Mouse (Mus musculus): ENCODE measurements around the gene Adra2a.

Adra2a gene

DNA sequence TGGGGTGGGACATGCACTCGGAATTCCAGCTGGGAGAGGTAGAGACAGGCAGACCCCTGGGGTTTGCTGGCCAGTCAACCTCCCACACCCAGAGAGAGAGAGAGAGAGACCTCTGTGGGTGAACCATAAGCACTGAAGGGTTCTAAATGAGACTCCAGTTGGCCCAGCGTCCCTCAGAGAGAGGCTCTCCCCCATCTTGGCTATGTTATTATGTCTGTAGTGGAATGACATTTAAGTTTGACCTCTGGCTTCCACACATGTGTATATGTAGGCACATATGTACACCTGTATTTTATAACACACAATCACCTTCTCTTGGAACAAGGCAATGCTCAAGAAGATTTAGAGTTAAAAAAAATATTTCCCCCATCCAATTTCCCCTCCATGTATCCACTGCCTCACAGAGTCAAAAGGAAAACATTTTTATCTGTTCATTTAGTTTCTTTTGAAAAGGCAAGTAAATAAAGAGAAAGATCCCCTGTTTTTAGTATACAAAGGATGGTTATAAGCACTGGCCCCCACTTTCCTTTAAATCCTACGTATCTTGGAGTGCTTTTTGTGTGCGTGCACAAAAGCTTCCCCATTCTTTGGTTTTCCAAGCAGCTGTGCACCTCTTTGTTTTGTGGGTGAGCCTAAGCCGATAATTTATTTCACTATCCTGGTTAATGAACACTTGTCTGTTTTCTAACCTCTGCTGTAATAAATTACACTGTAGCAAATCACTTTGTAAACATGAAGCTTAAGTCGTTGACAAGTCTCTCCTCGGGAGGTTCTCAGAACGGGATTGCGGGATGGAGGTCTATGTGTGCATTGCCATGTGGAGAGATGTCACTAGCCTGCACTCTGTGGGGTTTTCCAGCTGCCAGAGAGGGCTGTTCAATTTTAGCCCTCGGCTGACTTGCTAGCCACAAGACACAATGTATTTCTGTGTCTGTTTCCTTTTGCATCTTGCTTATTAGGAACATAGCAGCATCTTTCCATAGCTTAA is 32.7 kb downstream of the Adra2a start:
- DNase-seq (ENCODE audit: extremely low read depth, low read depth), result no peak

DNA sequence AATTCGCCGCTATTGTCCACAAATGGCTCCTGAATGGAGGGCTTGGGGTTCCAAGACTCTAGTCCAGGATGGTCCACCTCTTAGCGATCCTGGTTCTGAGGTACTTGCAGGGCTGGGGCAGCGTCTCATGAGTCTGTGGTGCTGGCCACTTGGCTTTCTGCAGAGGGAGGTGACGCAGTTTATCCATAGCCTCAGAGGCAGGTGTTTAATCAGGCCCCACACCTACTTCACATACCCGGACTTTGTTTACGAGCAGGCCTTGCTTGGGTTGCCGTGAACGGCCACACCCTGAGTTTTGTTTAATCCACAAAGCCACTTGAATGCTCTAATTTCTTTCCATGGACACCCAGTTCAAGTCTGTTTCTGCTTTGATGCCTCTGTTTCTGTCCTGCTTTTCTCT is 37.4 kb downstream of the Adra2a start:
- no peak for DNase-seq (ENCODE audit: extremely low read depth, low read depth)

DNA sequence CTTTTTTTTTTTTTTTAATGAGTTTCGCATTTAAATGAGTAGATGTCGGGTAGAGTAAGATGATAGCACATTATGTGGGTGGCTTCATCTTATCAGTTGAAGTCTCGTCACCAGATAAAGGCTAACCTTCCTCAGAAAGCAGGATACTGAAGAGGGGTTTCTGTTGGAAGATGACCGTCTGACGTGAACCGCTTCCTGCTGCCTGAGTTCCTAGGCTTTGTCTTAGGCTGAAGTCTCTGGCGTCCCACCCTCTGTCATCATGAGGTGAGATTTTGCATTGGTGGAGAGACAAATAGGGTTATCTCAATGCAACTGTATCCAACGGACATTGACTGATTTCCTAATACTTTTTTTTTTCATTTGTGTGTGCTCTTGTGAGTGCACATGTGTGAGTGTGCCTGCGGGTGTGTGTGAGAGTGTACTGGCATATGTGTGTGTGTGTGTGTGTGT is 37.8 kb downstream of the Adra2a start:
- DNase-seq (ENCODE audit: extremely low read depth, low read depth), result no peak

DNA sequence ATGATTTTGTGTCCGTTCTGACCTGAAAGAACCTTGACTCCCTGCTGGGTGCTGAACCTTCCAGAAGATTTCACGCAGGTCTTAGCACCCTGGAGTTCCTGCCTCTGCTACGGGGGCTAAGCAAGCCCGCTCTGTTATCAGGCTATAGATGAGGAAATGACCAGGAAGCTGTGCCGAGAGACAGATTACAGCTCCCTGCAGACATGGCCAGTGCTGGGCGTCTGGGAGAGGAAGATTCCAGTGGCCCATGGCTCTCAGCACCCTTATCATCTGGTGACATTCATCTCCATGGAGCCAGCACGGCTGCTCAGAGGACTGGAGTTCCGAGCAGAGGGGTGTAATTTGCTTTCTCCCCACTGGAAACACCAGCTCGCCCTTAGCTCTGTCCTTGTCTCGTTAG is 43.4 kb downstream of the Adra2a start:
- DNase-seq (ENCODE audit: extremely low read depth, low read depth), result peak; percentile 98

DNA sequence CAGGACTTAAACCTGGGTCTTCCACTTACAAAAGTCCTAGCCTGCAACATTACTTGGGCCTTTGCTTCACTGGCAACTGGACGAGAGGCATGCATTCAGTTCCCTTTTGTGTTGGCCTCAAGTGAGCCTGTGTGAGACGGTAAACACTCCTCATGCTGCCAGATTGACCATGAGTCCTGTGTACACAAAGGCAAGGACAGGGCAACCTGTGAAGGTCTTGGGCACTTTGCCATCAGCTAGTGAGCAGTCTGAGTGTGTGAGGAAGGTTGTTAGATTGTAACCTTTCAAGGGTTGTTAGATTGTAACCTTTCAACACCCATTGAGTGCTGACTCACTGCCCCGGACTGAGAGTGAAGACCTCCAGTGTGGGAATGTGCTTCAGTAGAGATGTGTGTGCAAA is 49.6 kb downstream of the Adra2a start:
- DNase-seq (ENCODE audit: extremely low read depth, low read depth), result no peak

DNA sequence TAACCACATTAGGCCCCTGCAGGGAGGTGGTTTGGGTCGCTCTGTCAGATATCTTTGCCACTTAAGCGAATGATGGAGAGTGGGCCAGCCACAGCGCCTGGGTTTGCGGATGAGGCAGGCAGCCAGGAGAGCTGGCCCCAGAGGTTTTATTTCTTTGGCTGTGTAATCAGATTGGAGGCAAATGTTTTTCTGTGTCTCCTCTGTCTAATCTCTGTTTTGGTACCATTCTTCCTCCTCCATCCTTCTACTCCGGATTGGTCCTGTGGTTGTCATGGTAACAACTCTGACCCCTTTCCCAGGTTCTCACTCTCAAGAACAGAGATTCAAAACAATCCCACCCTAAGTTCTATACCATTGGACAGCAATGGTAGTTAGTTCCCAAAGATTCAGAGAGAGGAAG is 51.8 kb downstream of the Adra2a start:
- no peak for DNase-seq (ENCODE audit: extremely low read depth, low read depth)

DNA sequence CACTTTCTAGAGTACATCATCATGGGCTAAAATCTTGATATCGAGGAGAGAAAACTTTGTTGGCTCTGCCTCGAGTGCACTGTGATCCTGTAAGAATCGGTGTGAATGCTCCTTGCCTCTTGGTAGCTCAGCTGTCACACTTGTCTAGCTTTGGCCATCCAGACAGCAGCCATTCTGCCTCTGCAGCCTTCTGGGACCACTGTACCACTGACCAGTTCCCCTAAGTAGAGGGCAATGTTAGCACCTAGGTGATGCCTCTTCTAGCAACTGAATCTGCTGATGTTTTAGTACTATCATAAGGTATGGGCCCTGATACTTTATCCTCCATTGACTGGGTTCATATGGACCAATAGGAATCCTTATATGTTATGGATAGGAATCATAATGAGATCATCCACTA is 54.4 kb downstream of the Adra2a start:
- DNase-seq (ENCODE audit: extremely low read depth, low read depth), result no peak
